Mouse (Mus musculus) limb, embryonic 14.5 days (tissue): ENCODE results near the gene Prm1. TPM values are rescaled to one million over a fixed set of nuclear protein-coding genes. Genes with fewer than 3 reads are reported as not detected.

Experiments
- ATAC-seq: fragments of 200-750 bp; cut with Nextera tagmentation; 2 replicates; pipeline ENCODE4 v1.8.0; 2017; ENCODE audit warnings: low read depth, moderate number of reproducible peaks, moderate TSS enrichment; ENCODE audit not compliant: low FRiP score
- DNase-seq: peaks from one replicate; pipeline ENCODE4 v3.0.0-alpha.2; 2015; ENCODE audit warnings: low spot score
- H3K27ac ChIP-seq: fragments of 300-500 bp; sonication (generic); replicated peaks from 2 replicates; pipeline ENCODE4 v1.5.1; 2014; ENCODE audit warnings: low read depth, mild to moderate bottlenecking, low read length, moderate library complexity, mixed read lengths
- H3K27me3 ChIP-seq: fragments of 300-500 bp; sonication (generic); 2 replicates; pipeline ENCODE4 v1.6.1; 2014; ENCODE audit warnings: low read length, mixed read lengths; ENCODE audit not compliant: control insufficient read depth, insufficient read depth
- H3K36me3 ChIP-seq: fragments of 300-500 bp; sonication (generic); 2 replicates; pipeline ENCODE4 v1.6.1; 2014; ENCODE audit warnings: mild to moderate bottlenecking, low read length, moderate library complexity, mixed read lengths; ENCODE audit not compliant: control insufficient read depth, insufficient read depth
- H3K4me1 ChIP-seq: fragments of 300-500 bp; sonication (generic); 2 replicates; pipeline ENCODE4 v1.6.1; 2014; ENCODE audit warnings: antibody characterized with exemption, low read length, mixed read lengths; ENCODE audit not compliant: control insufficient read depth, insufficient read depth
- H3K4me2 ChIP-seq: fragments of 300-500 bp; sonication (generic); replicated peaks from 2 replicates; pipeline ENCODE4 v1.6.1; 2014; ENCODE audit warnings: low read depth, mild to moderate bottlenecking, low read length, moderate library complexity; ENCODE audit not compliant: severe bottlenecking
- H3K4me3 ChIP-seq: fragments of 300-500 bp; sonication (generic); replicated peaks from 2 replicates; pipeline ENCODE4 v1.5.1; 2014; ENCODE audit warnings: low read length
- H3K9ac ChIP-seq: fragments of 300-500 bp; sonication (generic); 2 replicates; pipeline ENCODE4 v1.6.1; 2014; ENCODE audit warnings: mild to moderate bottlenecking, low read depth, low read length, moderate library complexity; ENCODE audit not compliant: severe bottlenecking
- H3K9me3 ChIP-seq: fragments of 300-500 bp; sonication (generic); 2 replicates; pipeline ENCODE4 v1.6.1; 2016; ENCODE audit warnings: low read length; ENCODE audit not compliant: control insufficient read depth
- POLR2A ChIP-seq: fragments of 200-500 bp; IDR thresholded peaks from 2 replicates; pipeline ENCODE4 v1.8.0; 2012; ENCODE audit warnings: inconsistent platforms, mild to moderate bottlenecking, moderate library complexity, borderline replicate concordance; ENCODE audit not compliant: insufficient read depth, insufficient read length; ENCODE audit errors: extremely low read depth
- WGBS: fragments of 180-500 bp; shearing (Covaris S2); extraction: QIAGEN DNeasy Blood & Tissue Kit; methylation state at CpG from one replicate; pipeline ENCODE4 v1.1.7; 2014; 5-methylcytosine and 5-hydroxymethylcytosine counted together
- polyA plus RNA-seq, 2 experiments: library from polyadenylated mRNA; depleted of rRNA in 1 of 2; stranded (reverse) in 1 of 2; unstranded in 1 of 2; fragments of >200 nt; fragmentation: Nextera tagmentation in 1 of 2; extraction: Ambion mirVana in 1 of 2; gene quantifications; 2 replicates each; pipeline versions ENCODE4 v1.2.1 to v1.2.3; 2012 to 2014

Prm1 gene
- polyA plus RNA-seq, 2 experiments, result not detected

DNA sequence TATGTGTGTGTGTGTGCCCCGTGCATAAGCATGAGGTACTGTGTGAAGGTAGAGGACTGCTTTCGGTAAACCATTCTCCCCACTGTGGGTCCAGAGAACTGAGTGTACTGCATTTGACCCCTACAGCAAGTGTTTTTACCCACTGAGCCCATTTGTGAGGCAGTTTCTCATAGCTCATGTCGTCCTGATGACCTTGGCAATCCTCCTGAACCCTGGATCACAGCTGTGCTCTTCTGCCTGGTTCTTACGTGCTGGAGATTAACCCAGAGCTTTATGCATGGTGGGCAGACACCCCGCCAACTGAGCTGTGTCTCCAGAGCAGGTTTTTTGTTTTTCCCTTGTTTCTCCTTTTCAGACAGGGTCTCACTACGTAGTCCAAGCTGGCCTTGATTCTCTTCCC lies 40.3 kb upstream of the Prm1 start:
- no peak for TF ChIP-seq POLR2A
- Histone ChIP-seq H3K9me3 (no peaks in the 10 kb centered on the region), H3K27me3 (no peaks in the 10 kb centered on the region), H3K36me3 (no peaks in the 10 kb centered on the region), H3K4me1 (peaks cover 48% of the 10 kb centered on the region), H3K9ac (no peak overlapping the region), H3K4me3 (no peak overlapping the region), H3K27ac (no peak overlapping the region), H3K4me2 (no peak overlapping the region)
- WGBS, result 78% methylated on average over 6 of the region's 6 CpGs
- DNase-seq (no peak), ATAC-seq (no peak)

DNA sequence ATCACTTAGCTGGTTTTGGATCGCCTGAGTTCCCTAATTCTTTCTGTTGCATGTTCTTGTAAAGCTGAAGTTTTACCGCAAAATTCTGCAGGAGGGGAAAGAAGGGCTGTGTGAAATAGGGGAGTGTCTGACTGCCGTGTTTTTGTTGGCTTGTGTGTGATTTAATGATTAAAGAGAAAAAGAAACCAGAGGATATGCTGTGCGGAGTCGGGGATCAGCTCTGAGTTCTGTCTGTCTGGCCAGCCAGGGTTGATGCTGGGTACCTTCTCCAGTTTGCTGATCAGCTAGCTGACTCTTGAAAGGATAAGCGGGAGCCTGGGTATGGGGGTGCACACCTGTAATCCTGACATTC lies 38.7 kb upstream of the Prm1 start:
- H3K27ac ChIP-seq, result peak overlapping the region; percentile 78; the same call in 1 of the 2 replicates
- H3K4me1 ChIP-seq, result peaks cover 35% of the 10 kb centered on the region
- no peak for TF ChIP-seq POLR2A
- no peak overlapping the region for H3K9ac ChIP-seq
- H3K4me2 ChIP-seq, result peak overlapping the region; percentile 48; the same call in 1 of the 2 replicates
- H3K9me3 ChIP-seq, result no peaks in the 10 kb centered on the region
- ATAC-seq (no peak), DNase-seq (no peak)
- H3K36me3 ChIP-seq, result no peaks in the 10 kb centered on the region
- WGBS, result 40% methylated on average over 6 of the region's 6 CpGs
- peak overlapping the region; percentile 11; the same call in 1 of the 2 replicates for H3K4me3 ChIP-seq
- no peaks in the 10 kb centered on the region for H3K27me3 ChIP-seq

DNA sequence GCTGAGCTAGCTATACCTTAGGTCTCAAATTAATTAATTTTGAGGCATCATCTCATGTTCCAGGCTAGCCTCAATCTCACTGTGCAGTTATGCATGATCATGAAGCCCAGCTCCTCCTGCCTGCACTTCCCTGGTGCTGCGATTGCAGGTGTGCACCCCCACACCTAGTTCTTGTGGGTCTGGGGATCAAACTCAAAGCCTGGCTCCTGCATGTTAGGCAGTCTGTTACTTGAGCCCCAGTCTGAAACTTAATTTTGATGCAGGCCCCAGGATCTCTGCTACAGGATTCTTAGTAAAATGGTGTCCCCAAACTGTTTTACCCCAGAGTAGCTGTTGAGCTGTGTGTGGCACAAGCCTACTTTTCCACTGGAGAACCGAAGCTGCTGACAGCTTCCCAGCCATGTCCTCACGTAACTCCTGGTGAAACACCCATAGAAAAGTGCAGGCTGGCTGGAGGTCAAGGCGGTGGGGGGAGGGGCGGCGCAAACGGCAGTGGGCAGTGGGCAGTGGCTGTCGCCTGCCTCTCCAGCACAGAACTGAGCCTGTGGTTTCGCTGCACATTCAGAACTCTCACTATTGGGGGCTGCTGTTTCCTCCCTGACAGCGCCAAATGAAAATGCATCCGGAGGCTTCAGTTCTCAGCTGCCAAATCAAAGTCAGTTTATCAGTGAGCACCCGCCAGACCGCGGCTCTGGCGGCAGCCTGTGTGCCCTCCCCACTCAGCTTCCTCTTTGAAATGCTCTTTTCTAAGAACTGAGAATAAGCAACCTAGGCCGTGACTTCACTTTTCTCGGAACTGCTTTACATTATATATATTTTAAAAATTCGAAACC lies 38.1 kb upstream of the Prm1 start:
- Histone ChIP-seq H3K4me1 (peaks cover 33% of the 10 kb centered on the region), H3K36me3 (no peaks in the 10 kb centered on the region), H3K9ac (peak overlapping the region; percentile 31), H3K27ac (peak overlapping the region; percentile 78), H3K9me3 (no peaks in the 10 kb centered on the region), H3K4me2 (peak overlapping the region; percentile 48), H3K27me3 (no peaks in the 10 kb centered on the region), H3K4me3 (peak overlapping the region; percentile 11; the same call in 1 of the 2 replicates)
- no peak for DNase-seq
- 16% methylated on average over 18 of the region's 18 CpGs for WGBS
- no peak for TF ChIP-seq POLR2A
- ATAC-seq, result no peak

DNA sequence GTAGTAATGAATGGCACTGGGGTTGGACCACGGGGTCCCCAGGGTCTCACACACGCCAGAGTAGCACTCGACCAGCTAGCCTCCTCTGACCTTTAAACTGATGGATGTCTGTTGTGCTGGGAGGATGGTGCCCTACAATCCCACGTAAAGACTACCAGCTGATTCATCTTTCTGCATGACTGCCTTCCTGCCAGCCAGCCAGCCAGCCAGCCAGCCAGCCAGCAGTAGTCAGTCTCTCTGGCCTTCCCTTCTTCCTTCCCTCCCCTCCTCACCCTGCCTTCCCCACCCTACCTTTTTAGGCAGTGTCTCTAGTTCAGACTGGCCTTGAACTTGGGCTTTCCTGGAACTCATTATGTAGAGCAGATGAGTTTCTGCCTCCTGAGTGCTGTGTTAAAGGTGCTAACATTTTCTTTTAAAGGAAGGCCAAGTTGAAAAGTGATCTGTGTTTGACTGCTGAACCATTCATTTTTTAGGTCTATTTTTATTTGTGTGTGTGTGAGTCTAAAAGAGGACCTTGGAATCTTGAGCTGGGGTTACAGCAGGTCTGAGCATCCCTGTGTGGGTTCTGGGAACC lies 36.7 kb upstream of the Prm1 start:
- Histone ChIP-seq H3K9ac (no peak overlapping the region), H3K4me1 (peaks cover 35% of the 10 kb centered on the region), H3K9me3 (no peaks in the 10 kb centered on the region), H3K4me2 (no peak overlapping the region), H3K27ac (no peak overlapping the region), H3K27me3 (no peaks in the 10 kb centered on the region), H3K4me3 (no peak overlapping the region), H3K36me3 (no peaks in the 10 kb centered on the region)
- ATAC-seq (no peak), DNase-seq (no peak)
- TF ChIP-seq POLR2A, result no peak
- 73% methylated on average over 4 of the region's 4 CpGs for WGBS

GRCm38 (mm10) chr16:10840018-10840417 lies 34.4 kb upstream of the Prm1 start:
- Histone ChIP-seq H3K4me2 (no peak overlapping the region), H3K27me3 (no peaks in the 10 kb centered on the region), H3K9me3 (no peaks in the 10 kb centered on the region), H3K4me3 (no peak overlapping the region), H3K4me1 (peaks cover 33% of the 10 kb centered on the region), H3K9ac (no peak overlapping the region), H3K27ac (no peak overlapping the region), H3K36me3 (no peaks in the 10 kb centered on the region)
- DNase-seq (no peak), ATAC-seq (no peak)
- WGBS, result 82% methylated on average over 11 of the region's 14 CpGs
- TF ChIP-seq POLR2A, result no peak
